Mouse (Mus musculus): ENCODE results near the gene Kif2b. TPM values are rescaled to one million over a fixed set of nuclear protein-coding genes. Genes with fewer than 3 reads are reported as not detected.

Gene Kif2b
- total RNA-seq (2014; fragmentation: Nextera tagmentation) (not detected in 2 replicates), total RNA-seq (2017) (not detected in 2 replicates)

- no peak for ATAC-seq (replicated peaks; ENCODE audit: poor library complexity, severe bottlenecking)
These were observed at the start of gene Kif2b for GRCm38 (mm10) chr11:91577317-91577716. Kif2b (minus strand) TSS chr11:91577558.

- ATAC-seq (replicated peaks; ENCODE audit: poor library complexity, severe bottlenecking) = no peak
These were observed 15.7 kb upstream of the Kif2b start for GRCm38 (mm10) chr11:91593088-91593487.

DNA sequence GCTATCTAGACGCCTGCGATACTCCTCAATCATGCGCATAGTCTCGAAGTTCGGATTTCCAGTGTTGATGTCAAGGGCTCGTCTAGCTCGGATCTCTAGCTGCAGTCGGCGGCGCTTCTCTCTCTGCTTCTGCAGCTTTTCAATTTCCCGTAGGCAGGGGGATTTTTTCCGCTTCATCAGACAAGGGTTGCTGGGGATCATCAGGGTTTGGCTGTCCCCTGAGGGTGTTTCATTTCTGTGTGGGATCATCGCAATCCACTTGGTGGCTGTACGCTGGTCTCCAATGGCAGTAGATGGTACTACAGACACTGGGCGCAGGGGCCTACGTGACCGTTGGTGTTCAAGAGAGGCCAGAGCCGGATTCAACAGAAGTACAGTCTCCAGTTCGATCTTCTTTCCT, 502 bp downstream of the Kif2b start:
- ATAC-seq (replicated peaks; ENCODE audit: poor library complexity, severe bottlenecking) = no peak

DNA sequence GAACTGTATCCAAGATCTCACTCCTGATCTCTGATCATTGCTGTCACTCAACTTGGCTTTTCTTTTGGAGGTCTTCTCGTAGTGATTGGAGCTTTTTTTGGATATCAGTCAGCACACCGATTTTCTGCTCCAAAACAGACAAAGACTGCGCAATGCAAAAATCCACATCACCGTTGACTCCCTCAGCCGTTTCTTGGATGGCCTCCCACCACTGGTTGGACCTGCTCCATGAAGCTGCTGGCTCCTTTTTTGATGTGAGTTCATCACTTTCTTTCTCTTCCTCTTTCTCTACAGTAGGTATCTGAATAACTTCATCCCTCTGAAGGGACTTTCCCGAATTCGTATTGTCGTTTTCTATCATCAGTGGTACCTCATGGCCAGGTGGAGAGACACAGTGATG, 2.0 kb downstream of the Kif2b start:
- no peak for ATAC-seq (replicated peaks; ENCODE audit: poor library complexity, severe bottlenecking)

DNA sequence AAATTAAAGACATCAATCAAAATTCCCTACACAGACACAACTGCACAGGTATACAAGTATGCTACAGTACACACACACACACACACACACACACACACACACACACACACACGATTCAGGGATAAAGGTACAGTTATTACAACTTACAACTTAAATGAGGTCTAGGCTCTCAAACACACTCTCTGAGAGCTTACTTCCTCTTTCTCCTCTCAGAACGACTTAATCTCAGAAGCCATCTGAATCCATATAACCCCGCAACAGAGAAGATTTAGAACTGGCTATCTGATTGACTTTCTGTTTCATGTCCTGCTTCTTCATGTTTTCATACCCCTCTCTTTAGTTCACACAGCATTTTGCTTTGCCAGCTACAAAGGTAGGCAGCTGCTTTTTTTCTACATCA, 2.9 kb downstream of the Kif2b start:
- no peak for ATAC-seq (replicated peaks; ENCODE audit: poor library complexity, severe bottlenecking)

GRCm38 (mm10) chr11:91530737-91531136, 46.6 kb downstream of the Kif2b start:
- no peak for ATAC-seq (replicated peaks; ENCODE audit: poor library complexity, severe bottlenecking)

Measured in granulocyte monocyte progenitor cell, adult 5-6 weeks (primary cell).